Mouse (Mus musculus) liver, postnatal 0 days (tissue): ENCODE data around the gene Tent4a.

Experiments used
- CTCF ChIP-seq: sonication (generic); IDR thresholded peaks from 2 replicates; pipeline ENCODE4 v1.5.1; 2016; ENCODE audit warnings: antibody characterized with exemption, low read depth
- EP300 ChIP-seq: IDR thresholded peaks from 2 replicates; pipeline ENCODE4 v1.6.1; 2016; ENCODE audit warnings: antibody characterized with exemption, low read depth, mild to moderate bottlenecking

DNA sequence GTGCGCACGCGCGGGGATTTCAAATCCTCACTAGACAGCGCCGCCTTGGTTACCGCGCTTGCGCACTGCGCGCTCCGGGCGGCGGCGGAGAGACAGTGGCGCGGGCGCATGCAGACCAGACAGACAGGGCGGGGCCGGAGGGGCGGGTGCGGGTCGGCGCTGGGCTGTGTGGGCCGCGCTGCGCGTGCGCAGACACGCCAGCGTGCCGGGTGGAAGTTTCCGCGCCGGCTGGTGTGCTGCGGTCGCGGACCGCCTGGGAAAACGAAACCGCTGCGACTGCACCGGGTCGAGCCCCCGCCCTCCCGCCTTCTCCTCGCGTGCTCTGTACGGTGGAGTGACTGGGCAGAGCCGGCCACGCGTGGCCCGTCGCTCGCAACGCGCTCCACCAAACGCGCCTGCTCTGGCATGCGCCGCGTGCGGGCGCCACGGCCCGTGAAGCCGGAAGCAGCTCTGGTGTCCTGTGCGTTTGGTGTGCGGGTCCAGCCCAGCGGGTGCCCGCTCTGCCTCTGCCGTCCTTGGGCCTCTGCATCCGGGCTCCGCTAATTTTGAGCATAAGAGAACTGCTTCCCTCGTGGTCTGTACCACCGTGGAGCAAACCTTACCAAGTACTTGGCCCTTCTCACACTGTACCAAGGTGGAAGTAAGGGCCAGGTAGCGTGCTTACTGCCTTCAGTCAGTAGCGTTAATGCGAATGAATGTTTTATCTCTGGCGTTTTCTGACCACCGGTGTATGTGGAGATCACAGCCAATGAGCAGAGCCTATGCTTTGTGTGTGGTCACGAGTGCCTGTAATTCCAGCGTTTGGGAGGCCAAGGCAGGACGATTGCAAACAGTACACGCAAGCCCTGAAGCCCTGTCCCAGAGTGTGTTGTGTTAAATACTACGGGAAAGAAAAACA lies 486 bp upstream of the Tent4a start:
- no peak for TF ChIP-seq CTCF
- TF ChIP-seq EP300 = no peak
